Mouse (Mus musculus): Measurements from ENCODE around the gene Oog4. TPM values are rescaled to one million over a fixed set of nuclear protein-coding genes. Genes with fewer than 3 reads are reported as not detected.

Gene Oog4
- not detected in 2 replicates for polyA plus RNA-seq (2015; fragmentation: Nextera tagmentation; extraction: Ambion mirVana)

DNA sequence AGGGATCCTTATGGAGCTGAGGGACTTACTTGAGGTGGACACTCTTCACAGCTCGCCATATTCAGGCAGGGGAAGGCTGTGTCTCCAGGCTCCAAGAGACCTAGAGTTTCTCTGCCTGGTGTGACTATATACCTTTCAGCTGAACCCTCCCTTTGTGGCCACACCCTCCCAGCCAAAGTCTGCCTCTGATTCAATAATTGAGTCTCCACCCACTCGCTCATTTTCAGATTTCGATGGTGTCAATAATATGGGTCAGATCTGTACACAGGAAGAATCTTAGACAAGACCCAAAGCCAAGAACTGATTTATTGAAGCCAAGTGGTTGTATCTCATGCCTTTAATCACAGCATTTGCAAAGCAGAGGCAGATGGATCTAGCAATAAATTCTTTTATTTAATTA is at the start of gene Oog4:
TSS of gene Oog4 (minus strand) at position 101 of the 400 bp plus-strand sequence.

DNA sequence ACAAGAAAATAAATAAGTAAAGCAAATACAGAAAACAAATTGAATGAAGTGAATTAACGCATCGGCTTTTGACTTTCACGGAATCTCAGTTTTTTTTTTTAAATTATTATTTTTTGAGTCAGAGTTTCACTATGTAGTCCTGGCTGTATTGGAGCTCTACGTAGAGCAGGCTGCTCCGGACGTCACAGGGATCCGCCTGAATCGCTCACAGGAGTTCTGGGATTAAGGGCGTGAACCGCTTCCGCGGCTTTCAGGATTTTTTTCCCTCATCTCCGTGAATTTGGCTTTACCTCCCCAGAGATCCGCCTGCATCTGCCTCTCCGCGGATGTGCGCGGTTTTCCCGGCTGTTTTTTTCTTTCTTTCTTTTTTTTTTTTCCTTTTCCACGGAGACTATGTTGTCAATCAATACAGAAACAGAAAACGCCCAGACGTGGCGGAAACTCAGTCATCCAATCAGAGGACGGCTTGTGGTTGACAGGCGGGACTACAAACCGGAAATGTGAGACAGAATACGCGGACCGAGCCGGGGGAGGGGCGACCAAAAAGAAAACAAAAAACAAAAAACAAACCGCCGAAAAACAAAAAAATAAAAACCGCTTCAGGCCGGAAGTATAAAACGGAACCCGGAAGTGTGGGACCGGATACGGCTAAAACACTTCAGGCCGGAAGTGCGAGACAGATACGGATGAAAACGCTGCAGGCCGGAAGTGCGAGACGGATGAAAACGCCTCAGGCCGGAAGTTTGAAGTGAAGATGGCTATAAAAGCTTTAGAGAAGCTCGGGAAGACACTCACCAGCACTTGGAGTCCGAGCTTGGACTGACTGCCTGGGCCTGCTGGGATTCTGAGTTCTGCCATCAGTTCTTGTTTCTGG is 37.7 kb downstream of the Oog4 start, which contains the start of gene Pramef8:
TSS of gene Pramef8 (plus strand) at position 208 of the 874 bp plus-strand sequence.

DNA sequence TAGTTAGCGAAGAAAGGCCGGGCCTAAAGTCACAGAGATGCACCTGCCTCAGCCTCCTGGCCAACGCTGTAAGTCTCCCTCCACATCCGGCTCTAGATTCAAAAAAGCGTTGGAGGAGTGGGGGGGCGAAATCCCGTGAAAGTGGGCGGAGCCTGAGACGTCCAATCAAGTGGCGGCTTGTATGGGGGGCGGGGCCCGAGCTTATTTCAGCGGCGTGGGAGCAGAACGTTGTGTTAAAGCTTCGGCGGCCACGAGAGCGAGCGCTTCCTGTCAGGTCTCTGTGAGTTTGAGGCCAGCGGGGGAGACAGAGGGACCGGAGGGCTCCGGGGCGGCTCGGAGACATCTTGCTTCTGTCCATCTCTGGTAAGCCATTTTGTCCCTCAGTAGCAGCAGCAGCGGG is 55.9 kb downstream of the Oog4 start, which contains the start of gene Pramel1:
TSS of gene Pramel1 (plus strand) at position 248 of the 400 bp plus-strand sequence.

Other genes with a start within 250 kb of the Oog4 start
- 5.2 and 6.7 TPM in 2 replicates for gene Prdm2, start 237.3 kb downstream of the Oog4 start, polyA plus RNA-seq (2015; fragmentation: Nextera tagmentation; extraction: Ambion mirVana)
- gene Pdpn, start 150.8 kb downstream of the Oog4 start, polyA plus RNA-seq (2015; fragmentation: Nextera tagmentation; extraction: Ambion mirVana): 153 and 177 TPM in 2 replicates
- 0.06 TPM in 1 of 2 replicates, not detected in the other for gene Lrrc38, start 100.6 kb downstream of the Oog4 start, polyA plus RNA-seq (2015; fragmentation: Nextera tagmentation; extraction: Ambion mirVana)
- gene Pramel1, start 55.9 kb downstream of the Oog4 start, polyA plus RNA-seq (2015; fragmentation: Nextera tagmentation; extraction: Ambion mirVana): not detected in 2 replicates
- gene Pramef8, start 37.9 kb downstream of the Oog4 start, polyA plus RNA-seq (2015; fragmentation: Nextera tagmentation; extraction: Ambion mirVana): 6.9 and 9.2 TPM in 2 replicates
- not detected in 2 replicates for gene Gm13043, start 61.0 kb upstream of the Oog4 start, polyA plus RNA-seq (2015; fragmentation: Nextera tagmentation; extraction: Ambion mirVana)
- gene Gm13040, start 85.6 kb upstream of the Oog4 start, polyA plus RNA-seq (2015; fragmentation: Nextera tagmentation; extraction: Ambion mirVana): not detected in 2 replicates
- not detected in 2 replicates for gene BC080695, start 101.4 kb upstream of the Oog4 start, polyA plus RNA-seq (2015; fragmentation: Nextera tagmentation; extraction: Ambion mirVana)
- gene Gm13057, start 101.4 kb upstream of the Oog4 start, polyA plus RNA-seq (2015; fragmentation: Nextera tagmentation; extraction: Ambion mirVana): not detected in 2 replicates
- not detected in 2 replicates for gene Gm13083, start 164.7 kb upstream of the Oog4 start, polyA plus RNA-seq (2015; fragmentation: Nextera tagmentation; extraction: Ambion mirVana)
- gene Gm13088, start 206.9 kb upstream of the Oog4 start, polyA plus RNA-seq (2015; fragmentation: Nextera tagmentation; extraction: Ambion mirVana): not detected in 2 replicates

Measured in urinary bladder, postnatal 0 days (tissue).